Mouse (Mus musculus): Measurements from ENCODE around the gene Pcnx3. TPM values are rescaled to one million over a fixed set of nuclear protein-coding genes. Genes with fewer than 3 reads are reported as not detected.

The Pcnx3 gene
- polyA plus RNA-seq, 1 experiment from 2014 or later = 29.1 TPM

- WGBS = 69% methylated on average over 9 of the region's 9 CpGs
- Histone ChIP-seq H3K4me1 (replicated peaks) (peaks cover 9% of the 10 kb centered on the region), H3K4me2 (replicated peaks) (no peak overlapping the region), H3K36me3 (no peaks in the 10 kb centered on the region), H3K27me3 (no peaks in the 10 kb centered on the region), H3K4me3 (replicated peaks) (no peak overlapping the region), H3K27ac (no peak overlapping the region), H3K9ac (replicated peaks) (no peak overlapping the region), H3K9me3 (no peaks in the 10 kb centered on the region)
- ATAC-seq = no peak
Observed at GRCm38 (mm10) chr19:5632120-5632519, 56.6 kb downstream of the Pcnx3 start.

DNA sequence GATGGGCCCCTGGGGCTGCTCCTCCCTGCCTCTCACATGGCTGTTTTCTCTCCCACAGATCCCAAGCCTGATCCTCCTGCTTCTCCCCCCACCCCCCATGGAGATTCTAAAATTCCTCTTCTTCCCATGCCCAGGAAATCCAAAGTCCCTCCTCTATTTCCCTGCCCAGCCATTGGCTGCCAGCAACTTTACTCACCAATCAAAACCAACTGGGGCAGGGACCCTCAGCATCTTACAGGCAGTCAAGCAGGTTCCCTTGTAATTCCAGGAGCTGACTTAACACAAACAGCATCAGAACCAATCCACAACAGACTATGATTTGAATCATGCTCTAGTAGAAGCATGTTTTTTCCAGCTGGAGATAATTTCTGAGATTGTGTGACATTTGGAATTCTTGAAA, 58.8 kb downstream of the Pcnx3 start:
- Histone ChIP-seq H3K27ac (no peak overlapping the region), H3K9me3 (no peaks in the 10 kb centered on the region), H3K4me1 (replicated peaks) (no peaks in the 10 kb centered on the region), H3K4me3 (replicated peaks) (no peak overlapping the region), H3K4me2 (replicated peaks) (no peak overlapping the region), H3K36me3 (no peaks in the 10 kb centered on the region), H3K27me3 (no peaks in the 10 kb centered on the region), H3K9ac (replicated peaks) (no peak overlapping the region)
- no peak for ATAC-seq

GRCm38 (mm10) chr19:5625311-5625710, 63.4 kb downstream of the Pcnx3 start:
- ATAC-seq = no peak

GRCm38 (mm10) chr19:5621884-5622283, 66.8 kb downstream of the Pcnx3 start:
- no peaks in the 10 kb centered on the region for H3K36me3 ChIP-seq
- no peak for ATAC-seq
- no peak overlapping the region for H3K9ac ChIP-seq (replicated peaks)
- WGBS = 87% methylated on average over 5 of the region's 5 CpGs
- no peaks in the 10 kb centered on the region for H3K4me1 ChIP-seq (replicated peaks)
- H3K27me3 ChIP-seq = 0 out of 2 replicates have a peak, but pooled peaks cover 3% of the 10 kb centered on the region
- no peak overlapping the region for H3K4me3 ChIP-seq (replicated peaks)
- no peak overlapping the region for H3K4me2 ChIP-seq (replicated peaks)
- no peak overlapping the region for H3K27ac ChIP-seq
- no peaks in the 10 kb centered on the region for H3K9me3 ChIP-seq

More at GRCm38 (mm10) chr19:5625311-5625710, 63.4 kb downstream of the Pcnx3 start:
- Histone ChIP-seq H3K36me3 (no peaks in the 10 kb centered on the region), H3K4me1 (replicated peaks) (no peaks in the 10 kb centered on the region), H3K4me3 (replicated peaks) (no peak overlapping the region), H3K9ac (replicated peaks) (no peak overlapping the region), H3K27me3 (no peaks in the 10 kb centered on the region), H3K27ac (no peak overlapping the region), H3K9me3 (no peaks in the 10 kb centered on the region), H3K4me2 (replicated peaks) (no peak overlapping the region)
- 87% methylated on average over 8 of the region's 8 CpGs for WGBS

DNA sequence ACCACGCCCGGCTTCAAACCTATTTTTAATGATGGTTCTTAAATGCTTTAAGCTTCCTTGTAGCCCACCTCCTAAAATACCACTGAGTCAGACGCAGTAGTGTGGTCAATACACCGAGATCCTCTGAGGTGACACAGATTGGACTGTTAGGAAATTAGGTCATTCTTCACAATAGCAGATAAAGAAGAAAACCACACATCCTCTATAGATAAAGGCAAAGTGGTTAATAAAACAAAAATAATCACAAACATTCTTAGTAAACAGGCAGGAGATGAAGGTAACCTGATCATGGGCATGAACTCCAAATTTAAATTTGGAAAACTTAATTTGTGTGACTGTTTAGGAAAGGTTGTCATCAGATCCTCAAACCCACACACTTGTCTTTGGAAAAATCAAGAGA, 68.7 kb downstream of the Pcnx3 start:
- no peak overlapping the region for H3K27ac ChIP-seq
- no peaks in the 10 kb centered on the region for H3K4me1 ChIP-seq (replicated peaks)
- H3K9ac ChIP-seq (replicated peaks) = no peak overlapping the region
- H3K4me3 ChIP-seq (replicated peaks) = no peak overlapping the region
- no peak overlapping the region for H3K4me2 ChIP-seq (replicated peaks)
- H3K9me3 ChIP-seq = no peaks in the 10 kb centered on the region
- peaks cover 10% of the 10 kb centered on the region; the same call in 1 of the 2 replicates for H3K27me3 ChIP-seq
- no peak for ATAC-seq
- no peaks in the 10 kb centered on the region for H3K36me3 ChIP-seq
- WGBS = 90% methylated on average over 4 of the region's 4 CpGs

- Histone ChIP-seq H3K9ac (replicated peaks) (no peak overlapping the region), H3K27ac (no peak overlapping the region), H3K4me3 (replicated peaks) (no peak overlapping the region), H3K4me2 (replicated peaks) (no peak overlapping the region), H3K9me3 (no peaks in the 10 kb centered on the region), H3K27me3 (peaks cover 21% of the 10 kb centered on the region), H3K4me1 (replicated peaks) (peaks cover 7% of the 10 kb centered on the region), H3K36me3 (no peaks in the 10 kb centered on the region)
- 82% methylated on average over 2 of the region's 2 CpGs for WGBS
- ATAC-seq = no peak
Observed at GRCm38 (mm10) chr19:5614953-5615352, 73.8 kb downstream of the Pcnx3 start.

Small RNAs within 50 kb of the gene (microRNA-seq; reads per million reads assigned to microRNA genes)
- gene Mir6987 = 0.62 reads per million

Other genes with a start within 250 kb of the Pcnx3 start
- gene Fosl1, start 241.4 kb downstream of the Pcnx3 start, polyA plus RNA-seq (2015; fragmentation: Nextera tagmentation; extraction: Ambion mirVana) = not detected in 2 replicates
- gene Ccdc85b, start 231.0 kb downstream of the Pcnx3 start, polyA plus RNA-seq (2015; fragmentation: Nextera tagmentation; extraction: Ambion mirVana) = 6.9 and 9.7 TPM in 2 replicates
- gene Fibp, start 228.3 kb downstream of the Pcnx3 start, polyA plus RNA-seq (2015; fragmentation: Nextera tagmentation; extraction: Ambion mirVana) = 183 and 192 TPM in 2 replicates
- 5.2 and 5.7 TPM in 2 replicates for gene Ctsw, start 220.4 kb downstream of the Pcnx3 start, polyA plus RNA-seq (2015; fragmentation: Nextera tagmentation; extraction: Ambion mirVana)
- gene Efemp2, start 215.0 kb downstream of the Pcnx3 start, polyA plus RNA-seq (2015; fragmentation: Nextera tagmentation; extraction: Ambion mirVana) = 31.8 and 33.4 TPM in 2 replicates
- gene Mus81, start 200.5 kb downstream of the Pcnx3 start, polyA plus RNA-seq (2015; fragmentation: Nextera tagmentation; extraction: Ambion mirVana) = 52.1 and 53.2 TPM in 2 replicates
- 3,599 and 3,660 TPM in 2 replicates for gene Cfl1, start 198.5 kb downstream of the Pcnx3 start, polyA plus RNA-seq (2015; fragmentation: Nextera tagmentation; extraction: Ambion mirVana)
- 0.26 and 0.27 TPM in 2 replicates for gene 1700020D05Rik, start 185.1 kb downstream of the Pcnx3 start, polyA plus RNA-seq (2015; fragmentation: Nextera tagmentation; extraction: Ambion mirVana)
- 70.4 and 73.6 TPM in 2 replicates for gene Snx32, start 178.4 kb downstream of the Pcnx3 start, polyA plus RNA-seq (2015; fragmentation: Nextera tagmentation; extraction: Ambion mirVana)
- gene Ovol1, start 128.3 kb downstream of the Pcnx3 start, polyA plus RNA-seq (2015; fragmentation: Nextera tagmentation; extraction: Ambion mirVana) = 0.14 TPM in 1 of 2 replicates, not detected in the other
- 2.0 and 2.3 TPM in 2 replicates for gene Ap5b1, start 120.9 kb downstream of the Pcnx3 start, polyA plus RNA-seq (2015; fragmentation: Nextera tagmentation; extraction: Ambion mirVana)
- 91.3 and 98.9 TPM in 2 replicates for gene Rnaseh2c, start 87.0 kb downstream of the Pcnx3 start, polyA plus RNA-seq (2015; fragmentation: Nextera tagmentation; extraction: Ambion mirVana)
- gene Kat5, start 78.7 kb downstream of the Pcnx3 start, polyA plus RNA-seq (2015; fragmentation: Nextera tagmentation; extraction: Ambion mirVana) = 82.3 and 89.3 TPM in 2 replicates
- 30.9 and 35.4 TPM in 2 replicates for gene Rela, start 51.4 kb downstream of the Pcnx3 start, polyA plus RNA-seq (2015; fragmentation: Nextera tagmentation; extraction: Ambion mirVana)
- 10.8 and 14.1 TPM in 2 replicates for gene Sipa1, start 25.2 kb downstream of the Pcnx3 start, polyA plus RNA-seq (2015; fragmentation: Nextera tagmentation; extraction: Ambion mirVana)
- 11.4 and 15.1 TPM in 2 replicates for gene Map3k11, start 166 bp downstream of the Pcnx3 start, polyA plus RNA-seq (2015; fragmentation: Nextera tagmentation; extraction: Ambion mirVana)
- 0.15 TPM in 1 of 2 replicates, not detected in the other for gene Kcnk7, start 15.5 kb upstream of the Pcnx3 start, polyA plus RNA-seq (2015; fragmentation: Nextera tagmentation; extraction: Ambion mirVana)
- 8.9 and 10.5 TPM in 2 replicates for gene Ehbp1l1, start 37.4 kb upstream of the Pcnx3 start, polyA plus RNA-seq (2015; fragmentation: Nextera tagmentation; extraction: Ambion mirVana)
- gene Fam89b, start 40.7 kb upstream of the Pcnx3 start, polyA plus RNA-seq (2015; fragmentation: Nextera tagmentation; extraction: Ambion mirVana) = 179 and 197 TPM in 2 replicates
- 7.1 and 9.5 TPM in 2 replicates for gene Ltbp3, start 52.0 kb upstream of the Pcnx3 start, polyA plus RNA-seq (2015; fragmentation: Nextera tagmentation; extraction: Ambion mirVana)
- gene Scyl1, start 82.5 kb upstream of the Pcnx3 start, polyA plus RNA-seq (2015; fragmentation: Nextera tagmentation; extraction: Ambion mirVana) = 64.9 and 70.0 TPM in 2 replicates
- 16.8 and 19.0 TPM in 2 replicates for gene Frmd8, start 186.4 kb upstream of the Pcnx3 start, polyA plus RNA-seq (2015; fragmentation: Nextera tagmentation; extraction: Ambion mirVana)
- 1.4 and 2.0 TPM in 2 replicates for gene Slc25a45, start 188.9 kb upstream of the Pcnx3 start, polyA plus RNA-seq (2015; fragmentation: Nextera tagmentation; extraction: Ambion mirVana)
- gene Tigd3, start 205.2 kb upstream of the Pcnx3 start, polyA plus RNA-seq (2015; fragmentation: Nextera tagmentation; extraction: Ambion mirVana) = 16.4 and 16.9 TPM in 2 replicates
- gene Dpf2, start 224.1 kb upstream of the Pcnx3 start, polyA plus RNA-seq (2015; fragmentation: Nextera tagmentation; extraction: Ambion mirVana) = 157 and 158 TPM in 2 replicates
- gene Cdc42ep2, start 235.9 kb upstream of the Pcnx3 start, polyA plus RNA-seq (2015; fragmentation: Nextera tagmentation; extraction: Ambion mirVana) = 7.5 and 7.8 TPM in 2 replicates

Measured in midbrain, embryonic 13.5 days (tissue).